Mouse (Mus musculus): ENCODE results near the gene Pam16. TPM values are rescaled to one million over a fixed set of nuclear protein-coding genes. Genes with fewer than 3 reads are reported as not detected.
A peak's percentile ranks its signal among the peaks of the same experiment; 100 is the strongest.

Gene Pam16
- polyA plus RNA-seq, 1 experiment from 2014 or later: 72.1 TPM

DNA sequence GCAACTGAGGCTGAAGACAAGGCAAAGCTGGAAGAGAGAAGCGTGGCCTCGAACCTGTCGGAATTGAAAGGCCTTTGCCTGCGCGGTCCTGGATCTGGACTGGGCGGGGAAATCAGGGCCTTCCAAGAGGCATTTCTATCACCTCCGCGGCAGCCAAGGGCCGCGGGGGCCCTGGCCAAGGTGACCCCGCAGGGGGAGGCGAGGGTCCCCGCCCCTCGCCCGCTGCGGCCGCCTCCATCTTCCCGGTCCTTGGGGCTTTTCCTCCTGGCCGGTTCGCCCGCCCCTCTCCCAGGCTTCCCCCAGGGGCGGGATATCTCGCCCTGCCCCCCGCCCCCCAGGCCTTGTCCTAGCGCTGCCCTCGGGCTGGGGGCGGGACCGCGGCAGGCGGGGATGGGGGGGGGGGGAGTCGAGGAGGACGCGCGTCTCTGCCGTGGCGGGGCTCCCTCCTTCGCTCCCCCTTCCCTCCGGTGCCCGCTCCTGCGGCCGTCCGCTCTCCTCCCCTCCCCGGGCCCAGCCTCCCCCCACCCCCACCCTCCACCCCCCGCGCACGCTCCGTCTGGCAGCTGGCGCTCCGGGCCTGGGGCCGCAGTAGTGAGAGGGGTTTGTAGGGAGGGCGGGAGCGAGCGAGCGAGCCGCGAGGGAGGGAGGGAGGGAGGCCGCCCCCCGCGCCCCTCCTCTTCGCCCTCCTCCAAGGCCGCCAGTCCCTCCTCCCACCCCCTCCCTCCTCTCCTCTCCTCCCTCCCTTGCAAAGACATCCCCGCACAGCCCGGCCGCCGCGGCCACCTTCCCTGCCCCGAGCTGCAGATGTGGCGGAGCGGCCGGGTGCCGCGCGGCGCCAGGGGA, 30.6 kb downstream of the Pam16 start, which contains the start of gene Glis2:
TSS of gene Glis2 (plus strand) at position 743 of the 843 bp plus-strand sequence.
- H3K4me2 ChIP-seq (replicated peaks; ENCODE audit: low read depth): peak within 1 kb of the TSS; percentile 96
- no peak for TF ChIP-seq CTCF (IDR thresholded peaks at IDR 0.05; ENCODE audit: low read depth)
- H3K4me1 ChIP-seq (replicated peaks; ENCODE audit: control insufficient read depth, insufficient read depth, low read length): peaks cover 3% of the 10 kb centered on the region; the same call in 1 of the 2 replicates
- H3K9me3 ChIP-seq (ENCODE audit: control insufficient read depth): no peaks in the 10 kb centered on the region
- H3K9ac ChIP-seq (ENCODE audit: low read depth, low read length): peak within 1 kb of the TSS; percentile 80
- peak; percentile 53 for ATAC-seq
- WGBS: 1% methylated on average over 18 of the region's 74 CpGs
- H3K27ac ChIP-seq (ENCODE audit: low read depth, low read length): peak within 1 kb of the TSS; percentile 75
- no peaks in the 10 kb centered on the region for H3K27me3 ChIP-seq (replicated peaks; ENCODE audit: control insufficient read depth, insufficient read depth, low read length)
- peak within 1 kb of the TSS; percentile 72 for H3K4me3 ChIP-seq (ENCODE audit: low read depth, low read length)
- no peaks in the 10 kb centered on the region for H3K36me3 ChIP-seq (ENCODE audit: control insufficient read depth, insufficient read depth)

DNA sequence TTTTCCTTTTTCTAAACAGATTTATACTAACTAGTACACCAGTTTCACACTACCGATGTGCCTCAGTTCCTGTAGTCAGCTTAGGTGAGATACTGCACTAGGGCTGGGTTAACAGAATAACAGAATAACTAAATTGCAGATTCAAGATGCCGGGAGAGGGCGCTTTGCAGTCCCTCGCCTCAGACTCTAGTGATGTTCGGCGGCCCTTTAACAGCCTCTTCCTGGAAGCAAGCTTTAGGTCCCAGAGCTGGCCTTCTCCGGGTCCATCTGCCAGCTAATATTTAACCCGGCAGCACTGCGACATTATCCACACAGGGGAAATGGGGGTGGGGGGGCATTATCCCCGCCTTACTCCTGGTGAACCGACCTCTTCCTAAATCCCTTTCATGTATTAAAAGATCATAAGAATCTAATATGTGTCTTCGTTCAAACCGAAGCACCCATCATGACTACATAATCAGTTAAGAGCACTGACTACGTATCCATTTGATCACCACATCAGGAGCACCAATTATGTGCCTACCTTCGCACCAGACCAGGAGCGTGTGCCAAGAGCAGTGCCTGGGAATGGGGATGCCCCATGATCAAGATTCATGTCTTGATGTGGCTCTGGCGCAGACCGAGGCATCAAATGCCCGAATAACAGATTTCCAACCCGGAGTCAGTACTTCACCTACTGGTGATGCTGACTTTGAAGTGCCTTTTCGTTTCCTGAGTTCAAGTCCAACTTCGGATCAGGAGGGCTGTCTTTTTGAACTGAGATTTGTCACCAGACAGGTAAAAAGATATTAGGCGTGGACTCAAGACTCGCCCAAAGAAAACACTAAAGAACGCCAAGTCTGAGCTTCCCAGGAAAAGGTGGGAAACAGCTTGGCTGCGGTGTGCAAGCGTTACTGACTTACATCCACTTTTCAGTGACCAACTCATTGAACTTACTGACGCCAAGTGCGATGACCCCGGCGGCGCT, 31.6 kb downstream of the Pam16 start:
- WGBS: 12% methylated on average over 32 of the region's 32 CpGs
- Histone ChIP-seq H3K9ac (ENCODE audit: low read depth, low read length) (peak overlapping the region; percentile 80; the same call in 1 of the 2 replicates), H3K4me1 (replicated peaks; ENCODE audit: control insufficient read depth, insufficient read depth, low read length) (peaks cover 3% of the 10 kb centered on the region; the same call in 1 of the 2 replicates), H3K4me3 (ENCODE audit: low read depth, low read length) (peak overlapping the region; percentile 72), H3K27ac (ENCODE audit: low read depth, low read length) (peak overlapping the region; percentile 75; the same call in 1 of the 2 replicates), H3K27me3 (replicated peaks; ENCODE audit: control insufficient read depth, insufficient read depth, low read length) (no peaks in the 10 kb centered on the region), H3K9me3 (ENCODE audit: control insufficient read depth) (no peaks in the 10 kb centered on the region), H3K4me2 (replicated peaks; ENCODE audit: low read depth) (peak overlapping the region; percentile 96), H3K36me3 (ENCODE audit: control insufficient read depth, insufficient read depth) (no peaks in the 10 kb centered on the region)
- TF ChIP-seq CTCF (IDR thresholded peaks at IDR 0.05; ENCODE audit: low read depth): peak; percentile 74
- ATAC-seq: no peak

- no peak overlapping the region for H3K27ac ChIP-seq (ENCODE audit: low read depth, low read length)
- H3K9ac ChIP-seq (ENCODE audit: low read depth, low read length): no peak overlapping the region
- H3K4me1 ChIP-seq (replicated peaks; ENCODE audit: control insufficient read depth, insufficient read depth, low read length): peaks cover 8% of the 10 kb centered on the region
- H3K27me3 ChIP-seq (replicated peaks; ENCODE audit: control insufficient read depth, insufficient read depth, low read length): no peaks in the 10 kb centered on the region
- H3K9me3 ChIP-seq (ENCODE audit: control insufficient read depth): no peaks in the 10 kb centered on the region
- no peaks in the 10 kb centered on the region for H3K36me3 ChIP-seq (ENCODE audit: control insufficient read depth, insufficient read depth)
- H3K4me3 ChIP-seq (ENCODE audit: low read depth, low read length): no peak overlapping the region
- WGBS: 93% methylated on average over 9 of the region's 9 CpGs
- no peak for ATAC-seq
- no peak overlapping the region for H3K4me2 ChIP-seq (replicated peaks; ENCODE audit: low read depth)
- no peak for TF ChIP-seq CTCF (IDR thresholded peaks at IDR 0.05; ENCODE audit: low read depth)
Measured at GRCm38 (mm10) chr16:4590236-4590635, 34.6 kb downstream of the Pam16 start.

DNA sequence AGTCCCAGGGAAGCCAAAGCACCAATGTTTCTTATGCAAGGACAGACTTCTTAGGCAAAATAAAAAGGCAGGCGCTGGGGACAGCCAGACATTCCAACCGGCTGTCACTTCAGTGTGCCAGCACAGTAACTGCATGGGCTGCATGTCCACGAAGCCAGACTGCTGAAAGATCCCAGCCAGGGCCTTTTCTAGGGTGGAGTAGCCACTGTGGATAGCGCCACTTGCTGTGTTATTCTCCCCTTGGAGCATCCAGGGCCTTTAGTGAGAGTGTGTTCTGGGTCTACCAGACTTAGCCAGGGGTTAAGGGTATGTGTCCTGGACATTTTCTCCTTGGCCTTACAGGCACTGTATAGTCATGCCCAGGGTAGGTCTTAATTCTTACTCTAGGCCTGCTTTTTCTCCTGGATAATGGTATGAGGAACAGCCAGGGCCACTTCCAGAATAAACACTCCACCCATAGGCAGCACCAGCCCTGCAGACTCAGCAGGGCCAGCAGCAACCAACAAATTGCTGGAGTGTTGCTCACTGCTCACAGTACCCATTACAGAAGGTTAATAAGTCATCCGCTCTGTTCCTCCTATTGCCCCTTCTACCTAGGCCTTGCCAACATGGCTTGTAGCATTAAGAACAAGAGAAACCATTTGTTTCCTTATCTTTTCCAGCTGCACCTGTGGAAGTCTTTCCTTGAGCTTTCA, 37.1 kb downstream of the Pam16 start:
- Histone ChIP-seq H3K4me2 (replicated peaks; ENCODE audit: low read depth) (peak overlapping the region; percentile 64; the same call in 1 of the 2 replicates), H3K27me3 (replicated peaks; ENCODE audit: control insufficient read depth, insufficient read depth, low read length) (no peaks in the 10 kb centered on the region), H3K9ac (ENCODE audit: low read depth, low read length) (0 out of 2 replicates have a peak overlapping the region, but pooled peaks have one; percentile 40), H3K9me3 (ENCODE audit: control insufficient read depth) (no peaks in the 10 kb centered on the region), H3K4me1 (replicated peaks; ENCODE audit: control insufficient read depth, insufficient read depth, low read length) (peaks cover 8% of the 10 kb centered on the region; the same call in 1 of the 2 replicates), H3K4me3 (ENCODE audit: low read depth, low read length) (no peak overlapping the region), H3K36me3 (ENCODE audit: control insufficient read depth, insufficient read depth) (no peaks in the 10 kb centered on the region), H3K27ac (ENCODE audit: low read depth, low read length) (peak overlapping the region; percentile 85; the same call in 1 of the 2 replicates)
- no peak for ATAC-seq
- WGBS: 58% methylated on average over 5 of the region's 5 CpGs
- TF ChIP-seq CTCF (IDR thresholded peaks at IDR 0.05; ENCODE audit: low read depth): no peak

DNA sequence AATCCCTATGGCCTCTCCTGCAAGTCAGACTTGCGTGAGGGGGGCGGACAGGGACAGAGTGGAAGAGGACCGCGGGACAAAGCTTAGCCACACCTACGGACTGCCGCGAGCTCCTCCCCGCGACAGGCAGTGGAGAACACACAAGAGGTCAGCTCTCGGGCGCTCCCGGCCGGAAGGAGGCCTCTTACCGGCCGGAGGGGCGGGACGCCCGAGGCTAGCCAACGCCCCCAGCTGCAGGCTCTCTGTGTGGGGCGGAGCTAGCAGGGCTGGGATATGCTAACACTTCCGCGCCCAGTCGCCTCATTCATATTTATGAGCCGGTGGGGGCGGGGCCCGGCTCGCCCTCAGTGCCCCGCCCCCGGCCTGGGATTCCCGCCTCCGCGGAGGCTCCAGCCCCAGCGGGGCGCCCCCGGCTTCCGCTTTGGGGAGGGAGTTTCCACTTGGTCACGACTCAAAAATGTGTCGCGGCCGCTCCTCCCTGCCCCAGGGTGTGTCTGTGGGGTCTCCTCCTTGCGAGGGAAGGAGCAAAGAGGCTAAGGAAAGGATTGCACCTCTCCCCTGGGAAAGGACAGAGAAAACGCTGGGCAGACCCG, 38.2 kb downstream of the Pam16 start:
- peak; percentile 54 for TF ChIP-seq CTCF (IDR thresholded peaks at IDR 0.05; ENCODE audit: low read depth)
- H3K9ac ChIP-seq (ENCODE audit: low read depth, low read length): peak overlapping the region; percentile 40
- H3K4me3 ChIP-seq (ENCODE audit: low read depth, low read length): peak overlapping the region; percentile 42
- no peaks in the 10 kb centered on the region for H3K9me3 ChIP-seq (ENCODE audit: control insufficient read depth)
- peak; percentile 100 for ATAC-seq
- peaks cover 8% of the 10 kb centered on the region; the same call in 1 of the 2 replicates for H3K4me1 ChIP-seq (replicated peaks; ENCODE audit: control insufficient read depth, insufficient read depth, low read length)
- no peaks in the 10 kb centered on the region for H3K27me3 ChIP-seq (replicated peaks; ENCODE audit: control insufficient read depth, insufficient read depth, low read length)
- no peaks in the 10 kb centered on the region for H3K36me3 ChIP-seq (ENCODE audit: control insufficient read depth, insufficient read depth)
- H3K27ac ChIP-seq (ENCODE audit: low read depth, low read length): peak overlapping the region; percentile 85
- H3K4me2 ChIP-seq (replicated peaks; ENCODE audit: low read depth): peak overlapping the region; percentile 64
- under 1% methylated on average over 43 of the region's 43 CpGs for WGBS
